Mouse (Mus musculus) cerebellum, adult 9-10 months (tissue): ENCODE results near the gene Dab1.

Experiments used
- DNase-seq: peaks from one replicate; pipeline ENCODE4 v3.0.0; 2022

Gene Dab1

GRCm38 (mm10) chr4:103841126-103841525 lies 222.0 kb downstream of the Dab1 start:
- no peak for DNase-seq

- DNase-seq, result no peak
Observed at GRCm38 (mm10) chr4:103844635-103845034, 225.5 kb downstream of the Dab1 start.

- peak; percentile 16 for DNase-seq
Observed at GRCm38 (mm10) chr4:103857173-103857572, 238.0 kb downstream of the Dab1 start.

GRCm38 (mm10) chr4:103875564-103875963 lies 256.4 kb downstream of the Dab1 start:
- DNase-seq, result no peak

GRCm38 (mm10) chr4:103878841-103879240 lies 259.7 kb downstream of the Dab1 start:
- DNase-seq, result no peak

- peak; percentile 78 for DNase-seq
Observed at GRCm38 (mm10) chr4:103881641-103882040, 262.5 kb downstream of the Dab1 start.

- DNase-seq, result no peak
Observed at GRCm38 (mm10) chr4:103888086-103888485, 268.9 kb downstream of the Dab1 start.

- DNase-seq, result no peak
Observed at GRCm38 (mm10) chr4:103889110-103889509, 270.0 kb downstream of the Dab1 start.

- no peak for DNase-seq
Observed at GRCm38 (mm10) chr4:103896806-103897205, 277.6 kb downstream of the Dab1 start.

GRCm38 (mm10) chr4:103897702-103898101 lies 278.5 kb downstream of the Dab1 start:
- DNase-seq, result no peak

- no peak for DNase-seq
Observed at GRCm38 (mm10) chr4:103911441-103911840, 292.3 kb downstream of the Dab1 start.

GRCm38 (mm10) chr4:103912071-103912470 lies 292.9 kb downstream of the Dab1 start:
- DNase-seq, result no peak

GRCm38 (mm10) chr4:103922431-103922931 lies 303.3 kb downstream of the Dab1 start:
- DNase-seq, result peak; percentile 27

GRCm38 (mm10) chr4:103926682-103927081 lies 307.5 kb downstream of the Dab1 start:
- DNase-seq, result no peak

GRCm38 (mm10) chr4:103929631-103930030 lies 310.5 kb downstream of the Dab1 start:
- DNase-seq, result no peak

- no peak for DNase-seq
Observed at GRCm38 (mm10) chr4:103934364-103934763, 315.2 kb downstream of the Dab1 start.

- no peak for DNase-seq
Observed at GRCm38 (mm10) chr4:103948255-103948654, 329.1 kb downstream of the Dab1 start.

- no peak for DNase-seq
Observed at GRCm38 (mm10) chr4:103953652-103954220, 334.6 kb downstream of the Dab1 start.

GRCm38 (mm10) chr4:103961134-103962049 lies 342.2 kb downstream of the Dab1 start:
- DNase-seq, result no peak

GRCm38 (mm10) chr4:103969906-103970305 lies 350.7 kb downstream of the Dab1 start:
- DNase-seq, result no peak

GRCm38 (mm10) chr4:103974536-103974935 lies 355.4 kb downstream of the Dab1 start:
- no peak for DNase-seq

- no peak for DNase-seq
Observed at GRCm38 (mm10) chr4:103974946-103975345, 355.8 kb downstream of the Dab1 start.

- no peak for DNase-seq
Observed at GRCm38 (mm10) chr4:103993884-103994283, 374.7 kb downstream of the Dab1 start.

- DNase-seq, result no peak
Observed at GRCm38 (mm10) chr4:103994406-103994805, 375.2 kb downstream of the Dab1 start.
